Mouse (Mus musculus) lung, adult 2 months (tissue): ENCODE results near the gene Setd3.

ENCODE experiments used
- CTCF ChIP-seq: fragments of 200-500 bp; IDR thresholded peaks from 2 replicates; pipeline ENCODE4 v1.5.1; 2011; ENCODE audit warnings: mild to moderate bottlenecking, low read length, control low read depth; ENCODE audit not compliant: insufficient read depth
- POLR2A ChIP-seq: fragments of 200-500 bp; IDR thresholded peaks from 2 replicates; pipeline ENCODE4 v1.6.1; 2011; ENCODE audit warnings: low read depth, mild to moderate bottlenecking, control low read depth, low read length, borderline replicate concordance; ENCODE audit errors: extremely low read depth

DNA sequence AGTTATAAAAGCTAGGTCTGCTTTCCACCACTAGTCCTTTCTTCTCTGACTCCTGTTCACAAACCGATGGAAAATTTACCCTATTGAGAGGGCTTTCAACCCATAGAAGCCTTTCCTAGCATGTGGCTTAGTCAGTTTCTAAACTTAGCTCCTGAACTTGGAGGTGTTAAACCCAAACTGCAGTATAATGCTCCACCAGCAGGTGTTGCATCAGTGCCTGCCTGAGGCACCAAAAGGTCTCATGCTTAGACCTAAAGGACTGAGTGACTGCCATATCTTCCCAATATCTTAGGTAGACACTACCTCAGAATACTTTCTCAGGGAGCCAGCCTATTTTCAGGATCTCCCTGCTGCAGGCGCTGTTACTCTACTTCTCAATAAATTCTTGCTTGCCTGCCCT is 26.4 kb downstream of the Setd3 start:
- TF ChIP-seq CTCF = no peak
- no peak for TF ChIP-seq POLR2A
